Mouse (Mus musculus) limb, embryonic 12.5 days (tissue): ENCODE results near the gene Gsdme. TPM values are rescaled to one million over a fixed set of nuclear protein-coding genes. Genes with fewer than 3 reads are reported as not detected.
A peak's percentile ranks its signal among the peaks of the same experiment; 100 is the strongest.

Experiments
- ATAC-seq: fragments of 200-750 bp; cut with Nextera tagmentation; 2 replicates; pipeline ENCODE4 v1.8.0; 2017; ENCODE audit warnings: low read depth, moderate TSS enrichment; ENCODE audit not compliant: insufficient number of reproducible peaks, insufficient read depth, low FRiP score, low TSS enrichment
- H3K27ac ChIP-seq: fragments of 300-500 bp; sonication (generic); 2 replicates; pipeline ENCODE4 v1.5.1; 2016; ENCODE audit warnings: mild to moderate bottlenecking, moderate library complexity
- H3K27me3 ChIP-seq: fragments of 300-500 bp; sonication (generic); 2 replicates; pipeline ENCODE4 v1.6.1; 2016; ENCODE audit warnings: mild to moderate bottlenecking, moderate library complexity
- H3K36me3 ChIP-seq: fragments of 300-500 bp; sonication (generic); 2 replicates; pipeline ENCODE4 v1.6.1; 2016; ENCODE audit warnings: mild to moderate bottlenecking, moderate library complexity
- H3K4me1 ChIP-seq: fragments of 300-500 bp; sonication (generic); replicated peaks from 2 replicates; pipeline ENCODE4 v1.6.1; 2016
- H3K4me2 ChIP-seq: fragments of 300-500 bp; sonication (generic); 2 replicates; pipeline ENCODE4 v1.6.1; 2016; ENCODE audit warnings: mild to moderate bottlenecking, moderate library complexity
- H3K4me3 ChIP-seq: fragments of 300-500 bp; sonication (generic); replicated peaks from 2 replicates; pipeline ENCODE4 v1.5.1; 2016; ENCODE audit warnings: mild to moderate bottlenecking
- H3K9ac ChIP-seq: fragments of 300-500 bp; sonication (generic); replicated peaks from 2 replicates; pipeline ENCODE4 v1.6.1; 2016; ENCODE audit warnings: mild to moderate bottlenecking, moderate library complexity
- H3K9me3 ChIP-seq: fragments of 300-500 bp; sonication (generic); 2 replicates; pipeline ENCODE4 v1.6.1; 2016; ENCODE audit warnings: mild to moderate bottlenecking, moderate library complexity
- WGBS: fragments of 180-500 bp; shearing (Covaris S2); methylation state at CpG from one replicate; pipeline ENCODE4 v1.1.7; 2016; 5-methylcytosine and 5-hydroxymethylcytosine counted together
- polyA plus RNA-seq: library from polyadenylated mRNA; unstranded; fragments of >200 nt; fragmentation: Nextera tagmentation; extraction: Ambion mirVana; gene quantifications from 2 replicates; pipeline ENCODE4 v1.2.1, GENCODE M21; 2016

Gsdme gene
- 44.2 and 46.5 TPM in 2 replicates for polyA plus RNA-seq

- ATAC-seq: no peak
- H3K27me3 ChIP-seq: no peaks in the 10 kb centered on the region
- WGBS: 88% methylated on average over 6 of the region's 6 CpGs
- H3K36me3 ChIP-seq: no peaks in the 10 kb centered on the region
- H3K9me3 ChIP-seq: no peaks in the 10 kb centered on the region
- H3K27ac ChIP-seq: no peak within 1 kb of the TSS
- H3K4me3 ChIP-seq: no peak within 1 kb of the TSS
- H3K4me1 ChIP-seq: peaks cover 15% of the 10 kb centered on the region
- H3K4me2 ChIP-seq: no peak within 1 kb of the TSS
- H3K9ac ChIP-seq: no peak within 1 kb of the TSS
Measured at GRCm38 (mm10) chr6:50263670-50264069, at the start of gene Gsdme. Gene Gsdme, minus strand, starts transcription at chr6:50263862.

- no peaks in the 10 kb centered on the region for H3K27me3 ChIP-seq
- H3K4me3 ChIP-seq: no peak overlapping the region
- peaks cover 5% of the 10 kb centered on the region; the same call in 1 of the 2 replicates for H3K36me3 ChIP-seq
- no peak overlapping the region for H3K9ac ChIP-seq
- 47% methylated on average over 4 of the region's 4 CpGs for WGBS
- H3K9me3 ChIP-seq: no peaks in the 10 kb centered on the region
- ATAC-seq: peak; percentile 83
- H3K4me1 ChIP-seq: 0 out of 2 replicates have a peak, but pooled peaks cover 5% of the 10 kb centered on the region
- no peak overlapping the region for H3K27ac ChIP-seq
- H3K4me2 ChIP-seq: no peak overlapping the region
Measured at GRCm38 (mm10) chr6:50312647-50313046, 49.0 kb upstream of the Gsdme start.

GRCm38 (mm10) chr6:50309019-50309418, 45.4 kb upstream of the Gsdme start:
- ATAC-seq: no peak
- Histone ChIP-seq H3K4me2 (no peak overlapping the region), H3K9me3 (no peaks in the 10 kb centered on the region), H3K4me1 (0 out of 2 replicates have a peak, but pooled peaks cover 5% of the 10 kb centered on the region), H3K36me3 (peaks cover 6% of the 10 kb centered on the region; the same call in 1 of the 2 replicates), H3K27ac (no peak overlapping the region), H3K27me3 (no peaks in the 10 kb centered on the region), H3K4me3 (no peak overlapping the region), H3K9ac (no peak overlapping the region)
- 40% methylated on average over 6 of the region's 6 CpGs for WGBS

GRCm38 (mm10) chr6:50306625-50307024, 43.0 kb upstream of the Gsdme start:
- Histone ChIP-seq H3K27ac (no peak overlapping the region), H3K9me3 (no peaks in the 10 kb centered on the region), H3K4me1 (0 out of 2 replicates have a peak, but pooled peaks cover 2% of the 10 kb centered on the region), H3K4me3 (no peak overlapping the region), H3K9ac (no peak overlapping the region), H3K36me3 (peaks cover 6% of the 10 kb centered on the region; the same call in 1 of the 2 replicates), H3K4me2 (no peak overlapping the region), H3K27me3 (no peaks in the 10 kb centered on the region)
- ATAC-seq: no peak
- 84% methylated on average over 4 of the region's 4 CpGs for WGBS

GRCm38 (mm10) chr6:50304949-50305491, 41.4 kb upstream of the Gsdme start:
- 0 out of 2 replicates have a peak, but pooled peaks have one; percentile 15 for ATAC-seq
- 63% methylated on average over 4 of the region's 4 CpGs for WGBS

GRCm38 (mm10) chr6:50301121-50301520, 37.5 kb upstream of the Gsdme start:
- no peak overlapping the region for H3K4me2 ChIP-seq
- no peak overlapping the region for H3K9ac ChIP-seq
- ATAC-seq: no peak
- no peak overlapping the region for H3K4me3 ChIP-seq
- H3K4me1 ChIP-seq: no peaks in the 10 kb centered on the region
- H3K27ac ChIP-seq: no peak overlapping the region
- no peaks in the 10 kb centered on the region for H3K9me3 ChIP-seq
- no peaks in the 10 kb centered on the region for H3K27me3 ChIP-seq
- no peaks in the 10 kb centered on the region for H3K36me3 ChIP-seq
- WGBS: 91% methylated on average over 7 of the region's 7 CpGs

More at GRCm38 (mm10) chr6:50304949-50305491, 41.4 kb upstream of the Gsdme start:
- Histone ChIP-seq H3K9ac (no peak overlapping the region), H3K9me3 (no peaks in the 10 kb centered on the region), H3K4me1 (no peaks in the 10 kb centered on the region), H3K27me3 (no peaks in the 10 kb centered on the region), H3K4me2 (no peak overlapping the region), H3K36me3 (peaks cover 6% of the 10 kb centered on the region; the same call in 1 of the 2 replicates), H3K27ac (no peak overlapping the region), H3K4me3 (no peak overlapping the region)

- H3K4me1 ChIP-seq: no peaks in the 10 kb centered on the region
- no peaks in the 10 kb centered on the region for H3K27me3 ChIP-seq
- ATAC-seq: no peak
- H3K9ac ChIP-seq: no peak overlapping the region
- no peak overlapping the region for H3K27ac ChIP-seq
- H3K4me2 ChIP-seq: no peak overlapping the region
- H3K4me3 ChIP-seq: no peak overlapping the region
- 68% methylated on average over 6 of the region's 6 CpGs for WGBS
- no peaks in the 10 kb centered on the region for H3K9me3 ChIP-seq
- no peaks in the 10 kb centered on the region for H3K36me3 ChIP-seq
Measured at GRCm38 (mm10) chr6:50300622-50301021, 37.0 kb upstream of the Gsdme start.

GRCm38 (mm10) chr6:50299071-50299470, 35.4 kb upstream of the Gsdme start:
- 81% methylated on average over 7 of the region's 7 CpGs for WGBS
- Histone ChIP-seq H3K4me3 (no peak overlapping the region), H3K36me3 (no peaks in the 10 kb centered on the region), H3K9me3 (no peaks in the 10 kb centered on the region), H3K27ac (no peak overlapping the region), H3K4me1 (no peaks in the 10 kb centered on the region), H3K27me3 (no peaks in the 10 kb centered on the region), H3K9ac (no peak overlapping the region), H3K4me2 (no peak overlapping the region)
- ATAC-seq: no peak

GRCm38 (mm10) chr6:50297671-50298070, 34.0 kb upstream of the Gsdme start:
- no peaks in the 10 kb centered on the region for H3K36me3 ChIP-seq
- ATAC-seq: no peak
- no peak overlapping the region for H3K4me3 ChIP-seq
- H3K27me3 ChIP-seq: no peaks in the 10 kb centered on the region
- WGBS: 87% methylated on average over 9 of the region's 9 CpGs
- no peak overlapping the region for H3K27ac ChIP-seq
- no peaks in the 10 kb centered on the region for H3K9me3 ChIP-seq
- H3K9ac ChIP-seq: no peak overlapping the region
- H3K4me2 ChIP-seq: no peak overlapping the region
- H3K4me1 ChIP-seq: no peaks in the 10 kb centered on the region

- no peak overlapping the region for H3K9ac ChIP-seq
- no peak for ATAC-seq
- H3K27me3 ChIP-seq: no peaks in the 10 kb centered on the region
- H3K9me3 ChIP-seq: no peaks in the 10 kb centered on the region
- H3K4me2 ChIP-seq: no peak overlapping the region
- H3K4me1 ChIP-seq: no peaks in the 10 kb centered on the region
- WGBS: 86% methylated on average over 10 of the region's 10 CpGs
- no peaks in the 10 kb centered on the region for H3K36me3 ChIP-seq
- no peak overlapping the region for H3K27ac ChIP-seq
- H3K4me3 ChIP-seq: no peak overlapping the region
Measured at GRCm38 (mm10) chr6:50295136-50295535, 31.5 kb upstream of the Gsdme start.

GRCm38 (mm10) chr6:50294128-50294527, 30.5 kb upstream of the Gsdme start:
- Histone ChIP-seq H3K9ac (no peak overlapping the region), H3K27me3 (no peaks in the 10 kb centered on the region), H3K27ac (no peak overlapping the region), H3K4me1 (no peaks in the 10 kb centered on the region), H3K9me3 (no peaks in the 10 kb centered on the region), H3K4me2 (no peak overlapping the region), H3K4me3 (no peak overlapping the region), H3K36me3 (no peaks in the 10 kb centered on the region)
- 33% methylated on average over 1 of the region's 1 CpGs for WGBS
- peak; percentile 59; the same call in 1 of the 2 replicates for ATAC-seq

- WGBS: 94% methylated on average over 4 of the region's 4 CpGs
- Histone ChIP-seq H3K4me2 (no peak overlapping the region), H3K9me3 (no peaks in the 10 kb centered on the region), H3K4me1 (0 out of 2 replicates have a peak, but pooled peaks cover 3% of the 10 kb centered on the region), H3K27ac (no peak overlapping the region), H3K9ac (no peak overlapping the region), H3K36me3 (no peaks in the 10 kb centered on the region), H3K4me3 (no peak overlapping the region), H3K27me3 (no peaks in the 10 kb centered on the region)
- ATAC-seq: no peak
Measured at GRCm38 (mm10) chr6:50291650-50292049, 28.0 kb upstream of the Gsdme start.
